Mouse (Mus musculus) hindbrain, embryonic 13.5 days (tissue): ENCODE measurements around the gene Epsti1. TPM values are rescaled to one million over a fixed set of nuclear protein-coding genes. Genes with fewer than 3 reads are reported as not detected.

ENCODE experiments used
- ATAC-seq: fragments of 200-750 bp; cut with Nextera tagmentation; 2 replicates; pipeline ENCODE4 v1.8.0; 2017; ENCODE audit warnings: moderate TSS enrichment; ENCODE audit not compliant: low FRiP score
- H3K27ac ChIP-seq: fragments of 300-500 bp; sonication (generic); 2 replicates; pipeline ENCODE4 v1.5.1; 2015; ENCODE audit warnings: inconsistent platforms, mild to moderate bottlenecking, moderate library complexity
- H3K27me3 ChIP-seq: fragments of 300-500 bp; sonication (generic); 2 replicates; pipeline ENCODE4 v1.6.1; 2015; ENCODE audit warnings: mild to moderate bottlenecking, inconsistent platforms
- H3K36me3 ChIP-seq: fragments of 300-500 bp; sonication (generic); 2 replicates; pipeline ENCODE4 v1.6.1; 2015; ENCODE audit warnings: mild to moderate bottlenecking, inconsistent platforms
- H3K4me1 ChIP-seq: fragments of 300-500 bp; sonication (generic); replicated peaks from 2 replicates; pipeline ENCODE4 v1.6.1; 2015; ENCODE audit warnings: inconsistent platforms
- H3K4me2 ChIP-seq: fragments of 300-500 bp; sonication (generic); 2 replicates; pipeline ENCODE4 v1.6.1; 2015; ENCODE audit warnings: inconsistent platforms, mild to moderate bottlenecking, moderate library complexity
- H3K4me3 ChIP-seq: fragments of 300-500 bp; sonication (generic); 2 replicates; pipeline ENCODE4 v1.5.1; 2015; ENCODE audit warnings: mild to moderate bottlenecking, inconsistent platforms
- H3K9ac ChIP-seq: fragments of 300-500 bp; sonication (generic); 2 replicates; pipeline ENCODE4 v1.6.1; 2015; ENCODE audit warnings: mild to moderate bottlenecking, inconsistent platforms
- H3K9me3 ChIP-seq: fragments of 300-500 bp; sonication (generic); 2 replicates; pipeline ENCODE4 v1.6.1; 2016; ENCODE audit warnings: inconsistent platforms
- WGBS: fragments of 180-500 bp; shearing (Covaris S2); methylation state at CpG from one replicate; pipeline ENCODE4 v1.1.7; 2015; 5-methylcytosine and 5-hydroxymethylcytosine counted together
- polyA plus RNA-seq: library from polyadenylated mRNA; unstranded; fragments of >200 nt; fragmentation: Nextera tagmentation; extraction: Ambion mirVana; gene quantifications from 2 replicates; pipeline ENCODE4 v1.2.1, GENCODE M21; 2015

Gene Epsti1
- polyA plus RNA-seq, 1 experiment from 2014 or later = 0.31 TPM

- Histone ChIP-seq H3K9me3 (no peaks in the 10 kb centered on the region), H3K27ac (no peak overlapping the region), H3K4me2 (no peak overlapping the region), H3K4me1 (peaks cover 13% of the 10 kb centered on the region), H3K36me3 (no peaks in the 10 kb centered on the region), H3K4me3 (no peak overlapping the region), H3K9ac (no peak overlapping the region), H3K27me3 (0 out of 2 replicates have a peak, but pooled peaks cover 3% of the 10 kb centered on the region)
- WGBS = 82% methylated on average over 4 of the region's 4 CpGs
- no peak for ATAC-seq
These were observed 67.3 kb downstream of the Epsti1 start for GRCm38 (mm10) chr14:77971355-77971754.

DNA sequence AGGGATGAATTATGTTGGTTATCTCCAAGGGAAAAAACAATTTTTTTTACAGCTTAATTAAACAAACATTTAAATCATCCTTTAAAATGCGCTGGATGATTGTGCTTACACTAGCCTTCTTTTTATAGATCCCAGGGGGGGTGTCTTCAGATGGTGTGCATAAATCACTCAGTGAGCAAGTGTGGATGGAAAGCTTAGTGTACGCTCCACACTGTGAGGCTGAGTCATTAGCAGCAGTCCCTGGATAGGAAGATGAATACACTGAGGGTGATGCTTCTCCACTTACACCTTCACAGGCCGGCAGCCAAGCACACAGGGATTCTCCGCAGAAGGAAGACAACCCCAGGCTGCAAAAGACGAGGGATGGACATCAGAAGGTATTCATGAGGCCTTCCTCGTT, 70.2 kb downstream of the Epsti1 start:
- 0 out of 2 replicates have a peak, but pooled peaks cover under 1% of the 10 kb centered on the region for H3K27me3 ChIP-seq
- H3K9me3 ChIP-seq = no peaks in the 10 kb centered on the region
- H3K9ac ChIP-seq = no peak overlapping the region
- ATAC-seq = no peak
- H3K4me2 ChIP-seq = no peak overlapping the region
- WGBS = 61% methylated on average over 6 of the region's 6 CpGs
- H3K4me3 ChIP-seq = no peak overlapping the region
- no peaks in the 10 kb centered on the region for H3K36me3 ChIP-seq
- peaks cover 16% of the 10 kb centered on the region for H3K4me1 ChIP-seq
- H3K27ac ChIP-seq = no peak overlapping the region

DNA sequence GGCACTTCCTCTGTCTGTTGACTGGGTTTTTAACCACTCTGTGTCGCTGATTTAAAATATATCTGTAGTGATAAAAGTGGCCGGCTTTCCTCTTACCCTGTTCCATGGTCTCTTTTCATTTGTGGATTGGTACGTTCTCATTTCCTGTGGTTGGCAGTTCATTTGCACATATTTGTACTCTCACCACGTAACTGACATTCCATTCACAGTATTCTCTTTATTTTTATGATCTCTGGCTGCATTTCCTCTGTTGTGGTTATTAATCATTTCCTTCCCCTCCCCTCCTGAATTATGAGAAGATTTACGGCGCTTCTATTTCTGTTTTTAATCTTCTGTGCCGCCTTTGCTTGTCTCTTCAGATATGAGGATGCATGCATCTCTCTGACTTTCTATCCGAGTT, 71.7 kb downstream of the Epsti1 start:
- peaks cover 16% of the 10 kb centered on the region for H3K4me1 ChIP-seq
- no peak overlapping the region for H3K4me2 ChIP-seq
- no peak overlapping the region for H3K4me3 ChIP-seq
- WGBS = 70% methylated on average over 8 of the region's 8 CpGs
- H3K9me3 ChIP-seq = no peaks in the 10 kb centered on the region
- ATAC-seq = no peak
- no peak overlapping the region for H3K9ac ChIP-seq
- H3K27me3 ChIP-seq = no peaks in the 10 kb centered on the region
- H3K36me3 ChIP-seq = no peaks in the 10 kb centered on the region
- H3K27ac ChIP-seq = no peak overlapping the region; the same call in 1 of the 2 replicates

DNA sequence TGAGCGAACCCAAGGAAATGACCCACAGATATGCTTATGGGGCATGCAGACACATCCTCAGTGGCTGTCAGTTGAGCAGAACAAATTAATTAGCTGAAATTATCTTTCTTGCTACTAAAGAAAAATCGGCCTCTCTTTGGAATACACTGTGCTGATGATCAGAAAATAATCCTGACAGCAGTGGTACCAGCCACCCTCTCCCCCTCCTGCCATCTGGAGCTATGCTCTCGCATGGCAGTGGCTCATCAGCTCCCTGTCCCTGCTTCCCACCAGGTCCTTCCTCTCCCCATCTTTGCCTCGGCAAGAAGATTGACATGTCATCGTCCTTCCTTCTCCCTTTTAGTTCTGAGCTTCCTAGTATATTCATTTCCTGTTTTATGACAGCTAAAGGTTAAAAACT, 77.5 kb downstream of the Epsti1 start:
- ATAC-seq = no peak
- WGBS = 67% methylated on average over 5 of the region's 5 CpGs

GRCm38 (mm10) chr14:77997731-77998130, 93.7 kb downstream of the Epsti1 start:
- Histone ChIP-seq H3K36me3 (no peaks in the 10 kb centered on the region), H3K9ac (no peak overlapping the region), H3K27me3 (no peaks in the 10 kb centered on the region), H3K9me3 (no peaks in the 10 kb centered on the region), H3K4me2 (no peak overlapping the region), H3K27ac (no peak overlapping the region), H3K4me3 (no peak overlapping the region), H3K4me1 (no peaks in the 10 kb centered on the region)
- ATAC-seq = no peak

More for the DNA sequence above, 77.5 kb downstream of the Epsti1 start:
- Histone ChIP-seq H3K36me3 (no peaks in the 10 kb centered on the region), H3K4me2 (no peak overlapping the region), H3K4me1 (peaks cover under 1% of the 10 kb centered on the region; the same call in 1 of the 2 replicates), H3K9me3 (no peaks in the 10 kb centered on the region), H3K27me3 (no peaks in the 10 kb centered on the region), H3K9ac (no peak overlapping the region), H3K27ac (no peak overlapping the region), H3K4me3 (no peak overlapping the region)

DNA sequence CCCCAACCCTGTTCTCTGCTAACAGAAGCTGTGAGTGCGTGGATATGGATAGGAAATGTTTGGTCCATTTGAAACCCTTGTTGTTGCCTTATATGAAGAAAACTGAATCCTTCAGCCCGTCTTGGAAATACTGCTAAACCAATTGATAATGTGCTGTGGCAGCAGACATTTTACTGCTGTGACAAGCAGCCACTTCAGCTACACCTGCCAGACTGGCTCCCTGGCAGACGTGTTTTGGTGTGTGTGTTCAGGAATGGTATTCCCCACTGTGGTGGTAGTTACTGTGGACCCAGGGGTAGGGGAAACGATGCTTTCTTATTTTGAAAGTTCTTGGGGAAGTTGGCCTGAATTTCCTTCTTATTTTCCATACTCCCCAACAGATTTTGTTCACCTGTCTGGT, 100.4 kb downstream of the Epsti1 start:
- Histone ChIP-seq H3K4me1 (peaks cover 7% of the 10 kb centered on the region; the same call in 1 of the 2 replicates), H3K9me3 (no peaks in the 10 kb centered on the region), H3K36me3 (no peaks in the 10 kb centered on the region), H3K4me3 (no peak overlapping the region), H3K27ac (no peak overlapping the region), H3K4me2 (no peak overlapping the region), H3K9ac (no peak overlapping the region), H3K27me3 (no peaks in the 10 kb centered on the region)
- ATAC-seq = no peak
- 81% methylated on average over 4 of the region's 4 CpGs for WGBS

DNA sequence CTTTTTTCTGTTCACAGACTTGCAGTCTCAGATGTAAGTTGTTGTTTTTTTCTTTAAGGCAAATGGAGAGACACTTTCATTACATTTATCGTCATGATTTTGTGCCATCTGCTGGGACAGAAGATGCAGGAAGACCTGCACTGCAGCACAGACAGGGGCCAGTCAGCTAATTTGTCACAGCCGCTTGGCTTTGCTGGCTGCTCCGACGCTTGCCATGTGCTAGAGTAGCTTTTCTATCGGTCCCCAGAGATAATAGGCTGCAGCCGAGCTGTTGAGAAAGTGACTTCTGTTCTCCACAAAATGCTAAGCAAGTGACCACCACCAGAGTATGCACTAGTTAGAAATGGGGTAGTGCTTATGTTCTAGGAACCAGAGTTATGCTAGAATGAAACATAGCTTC, 104.0 kb downstream of the Epsti1 start:
- no peak overlapping the region for H3K9ac ChIP-seq
- ATAC-seq = no peak
- no peaks in the 10 kb centered on the region for H3K9me3 ChIP-seq
- no peak overlapping the region for H3K4me2 ChIP-seq
- H3K4me1 ChIP-seq = peaks cover 17% of the 10 kb centered on the region
- no peaks in the 10 kb centered on the region for H3K36me3 ChIP-seq
- H3K4me3 ChIP-seq = no peak overlapping the region
- no peaks in the 10 kb centered on the region for H3K27me3 ChIP-seq
- no peak overlapping the region for H3K27ac ChIP-seq
- WGBS = 5% methylated on average over 6 of the region's 6 CpGs

- no peaks in the 10 kb centered on the region for H3K36me3 ChIP-seq
- no peaks in the 10 kb centered on the region for H3K27me3 ChIP-seq
- no peak overlapping the region for H3K9ac ChIP-seq
- H3K4me2 ChIP-seq = no peak overlapping the region
- peaks cover 19% of the 10 kb centered on the region for H3K4me1 ChIP-seq
- H3K27ac ChIP-seq = no peak overlapping the region
- H3K9me3 ChIP-seq = no peaks in the 10 kb centered on the region
- 50% methylated on average over 10 of the region's 10 CpGs for WGBS
- ATAC-seq = no peak
- no peak overlapping the region for H3K4me3 ChIP-seq
These were observed 107.8 kb downstream of the Epsti1 start for GRCm38 (mm10) chr14:78011808-78012207.

GRCm38 (mm10) chr14:78015540-78016321, 111.7 kb downstream of the Epsti1 start:
- no peak overlapping the region for H3K4me3 ChIP-seq
- H3K27me3 ChIP-seq = no peaks in the 10 kb centered on the region
- peaks cover 20% of the 10 kb centered on the region for H3K4me1 ChIP-seq
- H3K36me3 ChIP-seq = no peaks in the 10 kb centered on the region
- H3K9me3 ChIP-seq = no peaks in the 10 kb centered on the region
- no peak overlapping the region for H3K4me2 ChIP-seq
- ATAC-seq = no peak
- H3K27ac ChIP-seq = no peak overlapping the region
- no peak overlapping the region for H3K9ac ChIP-seq
- WGBS = 58% methylated on average over 7 of the region's 7 CpGs

DNA sequence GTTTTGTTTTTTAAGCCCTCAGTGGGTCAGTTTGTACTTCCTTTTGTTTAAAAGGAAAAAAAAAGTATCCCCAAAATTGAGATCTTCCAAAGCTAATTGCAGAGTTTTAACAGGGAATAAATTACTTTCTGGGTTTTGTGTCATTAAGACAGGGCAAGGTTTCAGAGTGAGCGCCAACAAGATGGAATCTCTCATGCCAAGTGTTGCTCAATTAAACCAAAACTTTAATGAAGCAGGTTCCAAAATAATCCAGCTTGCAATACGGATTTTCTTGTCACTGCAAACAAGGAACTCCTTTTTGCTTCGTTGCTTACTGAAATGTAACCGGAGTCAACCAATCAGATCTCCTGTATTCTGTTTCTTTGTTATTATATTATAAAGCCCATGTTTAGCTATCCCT, 112.4 kb downstream of the Epsti1 start:
- Histone ChIP-seq H3K36me3 (no peaks in the 10 kb centered on the region), H3K4me3 (no peak overlapping the region), H3K4me1 (peaks cover 20% of the 10 kb centered on the region), H3K27me3 (no peaks in the 10 kb centered on the region), H3K9me3 (no peaks in the 10 kb centered on the region), H3K27ac (no peak overlapping the region), H3K9ac (no peak overlapping the region), H3K4me2 (no peak overlapping the region)
- no peak for ATAC-seq
- 82% methylated on average over 4 of the region's 4 CpGs for WGBS

DNA sequence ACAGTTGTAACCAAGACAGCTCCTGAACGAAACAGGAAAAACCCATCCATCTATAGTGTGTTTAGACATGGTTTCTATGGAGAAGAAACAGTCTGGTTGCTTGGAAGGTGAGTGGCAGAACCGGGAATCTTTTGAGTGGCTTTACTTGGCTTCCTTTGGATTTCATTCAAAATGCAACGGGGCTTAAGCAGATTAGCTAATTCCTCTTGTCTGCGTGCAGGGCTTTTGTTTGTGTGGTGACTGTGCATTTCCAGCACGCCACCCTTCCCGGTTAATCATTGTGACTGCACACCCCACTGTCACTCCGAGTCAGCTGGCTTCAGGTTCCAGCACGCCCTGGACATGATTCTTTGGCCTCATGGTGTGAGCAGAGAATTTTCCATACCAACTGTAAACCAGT, 115.9 kb downstream of the Epsti1 start:
- no peak overlapping the region for H3K27ac ChIP-seq
- H3K36me3 ChIP-seq = no peaks in the 10 kb centered on the region
- H3K4me1 ChIP-seq = peaks cover 10% of the 10 kb centered on the region; the same call in 1 of the 2 replicates
- H3K9me3 ChIP-seq = no peaks in the 10 kb centered on the region
- no peak overlapping the region for H3K4me3 ChIP-seq
- H3K9ac ChIP-seq = no peak overlapping the region
- no peak for ATAC-seq
- H3K27me3 ChIP-seq = no peaks in the 10 kb centered on the region
- H3K4me2 ChIP-seq = no peak overlapping the region
- 22% methylated on average over 8 of the region's 8 CpGs for WGBS

GRCm38 (mm10) chr14:78038876-78039275, 134.8 kb downstream of the Epsti1 start:
- Histone ChIP-seq H3K36me3 (no peaks in the 10 kb centered on the region), H3K9me3 (no peaks in the 10 kb centered on the region), H3K9ac (no peak overlapping the region), H3K27ac (peak overlapping the region; percentile 67), H3K4me1 (peaks cover 12% of the 10 kb centered on the region), H3K27me3 (no peaks in the 10 kb centered on the region), H3K4me2 (0 out of 2 replicates have a peak overlapping the region, but pooled peaks have one; percentile 3), H3K4me3 (no peak overlapping the region)
- ATAC-seq = no peak
- 56% methylated on average over 8 of the region's 8 CpGs for WGBS

DNA sequence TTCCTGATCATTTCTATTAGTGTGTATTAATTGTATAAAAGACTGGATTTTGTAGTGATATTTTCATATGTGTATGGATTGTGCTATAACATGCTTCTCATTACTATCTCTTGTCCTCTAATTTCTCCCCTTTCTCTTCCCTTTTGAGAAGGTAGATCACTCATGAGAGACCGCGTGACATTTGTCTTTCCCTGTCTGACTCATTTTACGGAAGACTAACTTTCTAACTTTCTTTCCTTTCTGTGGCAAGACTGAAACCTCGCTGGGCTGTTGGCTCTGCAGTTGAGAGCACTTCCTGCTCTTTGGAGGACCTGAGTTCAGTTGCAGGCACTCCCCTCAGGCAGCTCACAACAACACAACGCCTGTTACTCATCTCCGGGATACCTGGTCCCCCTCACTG, 136.6 kb downstream of the Epsti1 start:
- Histone ChIP-seq H3K27ac (no peak overlapping the region), H3K27me3 (no peaks in the 10 kb centered on the region), H3K4me1 (peaks cover 12% of the 10 kb centered on the region), H3K4me3 (no peak overlapping the region), H3K9ac (no peak overlapping the region), H3K4me2 (no peak overlapping the region), H3K9me3 (no peaks in the 10 kb centered on the region), H3K36me3 (no peaks in the 10 kb centered on the region)
- ATAC-seq = no peak
- 88% methylated on average over 6 of the region's 6 CpGs for WGBS
